Mouse (Mus musculus) midbrain, embryonic 12.5 days (tissue): ENCODE results near the gene Cyp2j5. TPM values are rescaled to one million over a fixed set of nuclear protein-coding genes. Genes with fewer than 3 reads are reported as not detected.
A peak's percentile ranks its signal among the peaks of the same experiment; 100 is the strongest.

Source experiments
- ATAC-seq: fragments of 200-750 bp; cut with Nextera tagmentation; 2 replicates; pipeline ENCODE4 v1.8.0; 2017; ENCODE audit warnings: low read depth, moderate TSS enrichment, moderate library complexity; ENCODE audit not compliant: low FRiP score
- H3K27ac ChIP-seq: fragments of 300-500 bp; sonication (generic); replicated peaks from 2 replicates; pipeline ENCODE4 v1.5.1; 2016; ENCODE audit warnings: mild to moderate bottlenecking
- H3K27me3 ChIP-seq: fragments of 300-500 bp; sonication (generic); 2 replicates; pipeline ENCODE4 v1.6.1; 2016; ENCODE audit warnings: mild to moderate bottlenecking
- H3K36me3 ChIP-seq: fragments of 300-500 bp; sonication (generic); 2 replicates; pipeline ENCODE4 v1.6.1; 2016
- H3K4me1 ChIP-seq: fragments of 300-500 bp; sonication (generic); 2 replicates; pipeline ENCODE4 v1.6.1; 2016
- H3K4me2 ChIP-seq: fragments of 300-500 bp; sonication (generic); replicated peaks from 2 replicates; pipeline ENCODE4 v1.6.1; 2016; ENCODE audit warnings: mild to moderate bottlenecking, moderate library complexity
- H3K4me3 ChIP-seq: fragments of 300-500 bp; sonication (generic); 2 replicates; pipeline ENCODE4 v1.5.1; 2016; ENCODE audit warnings: mild to moderate bottlenecking
- H3K9ac ChIP-seq: fragments of 300-500 bp; sonication (generic); replicated peaks from 2 replicates; pipeline ENCODE4 v1.6.1; 2016; ENCODE audit warnings: mild to moderate bottlenecking, moderate library complexity
- H3K9me3 ChIP-seq: fragments of 300-500 bp; sonication (generic); 2 replicates; pipeline ENCODE4 v1.6.1; 2016; ENCODE audit warnings: mild to moderate bottlenecking
- WGBS: fragments of 180-500 bp; shearing (Covaris S2); methylation state at CpG from one replicate; pipeline ENCODE4 v1.1.7; 2016; 5-methylcytosine and 5-hydroxymethylcytosine counted together
- polyA plus RNA-seq: library from polyadenylated mRNA; unstranded; fragments of >200 nt; fragmentation: Nextera tagmentation; extraction: Ambion mirVana; gene quantifications from 2 replicates; pipeline ENCODE4 v1.2.1, GENCODE M21; 2016

Cyp2j5 gene
- polyA plus RNA-seq = not detected in 2 replicates

- ATAC-seq = no peak
- no peak within 1 kb of the TSS for H3K9ac ChIP-seq
- H3K9me3 ChIP-seq = no peaks in the 10 kb centered on the region
- no peaks in the 10 kb centered on the region for H3K4me1 ChIP-seq
- no peak within 1 kb of the TSS for H3K27ac ChIP-seq
- H3K36me3 ChIP-seq = no peaks in the 10 kb centered on the region
- 92% methylated on average over 2 of the region's 2 CpGs for WGBS
- no peak within 1 kb of the TSS for H3K4me3 ChIP-seq
- no peak within 1 kb of the TSS for H3K4me2 ChIP-seq
- H3K27me3 ChIP-seq = no peaks in the 10 kb centered on the region
These were observed at the start of gene Cyp2j5 for GRCm38 (mm10) chr4:96663991-96664390. TSS of gene Cyp2j5 (minus strand) at chr4:96664154.

GRCm38 (mm10) chr4:96705281-96705951 lies 41.5 kb upstream of the Cyp2j5 start:
- Histone ChIP-seq H3K9ac (no peak overlapping the region), H3K4me3 (no peak overlapping the region), H3K27me3 (no peaks in the 10 kb centered on the region), H3K27ac (no peak overlapping the region), H3K9me3 (no peaks in the 10 kb centered on the region), H3K36me3 (no peaks in the 10 kb centered on the region), H3K4me2 (no peak overlapping the region), H3K4me1 (no peaks in the 10 kb centered on the region)
- ATAC-seq = no peak
- WGBS = 60% methylated on average over 2 of the region's 2 CpGs

- Histone ChIP-seq H3K4me2 (no peak overlapping the region), H3K9me3 (no peaks in the 10 kb centered on the region), H3K4me1 (peaks cover 14% of the 10 kb centered on the region; the same call in 1 of the 2 replicates), H3K4me3 (no peak overlapping the region), H3K36me3 (no peaks in the 10 kb centered on the region), H3K27me3 (no peaks in the 10 kb centered on the region), H3K9ac (no peak overlapping the region), H3K27ac (no peak overlapping the region)
- no peak; the same call in 1 of the 2 replicates for ATAC-seq
- 70% methylated on average over 5 of the region's 5 CpGs for WGBS
These were observed 34.2 kb upstream of the Cyp2j5 start for GRCm38 (mm10) chr4:96698218-96698561.

- peak; percentile 68 for ATAC-seq
- WGBS = 68% methylated on average over 15 of the region's 15 CpGs
- no peaks in the 10 kb centered on the region for H3K36me3 ChIP-seq
- no peaks in the 10 kb centered on the region for H3K27me3 ChIP-seq
- H3K9ac ChIP-seq = no peak overlapping the region
- no peak overlapping the region for H3K4me3 ChIP-seq
- H3K27ac ChIP-seq = peak overlapping the region; percentile 35
- no peak overlapping the region for H3K4me2 ChIP-seq
- H3K4me1 ChIP-seq = peaks cover 14% of the 10 kb centered on the region; the same call in 1 of the 2 replicates
- H3K9me3 ChIP-seq = no peaks in the 10 kb centered on the region
These were observed 33.7 kb upstream of the Cyp2j5 start for GRCm38 (mm10) chr4:96697511-96698217.

GRCm38 (mm10) chr4:96696614-96697360 lies 32.8 kb upstream of the Cyp2j5 start:
- 42% methylated on average over 13 of the region's 13 CpGs for WGBS
- H3K4me1 ChIP-seq = peaks cover 14% of the 10 kb centered on the region; the same call in 1 of the 2 replicates
- 0 out of 2 replicates have a peak overlapping the region, but pooled peaks have one; percentile 5 for H3K27ac ChIP-seq
- H3K27me3 ChIP-seq = no peaks in the 10 kb centered on the region
- no peak overlapping the region for H3K9ac ChIP-seq
- no peaks in the 10 kb centered on the region for H3K36me3 ChIP-seq
- H3K4me3 ChIP-seq = no peak overlapping the region
- H3K4me2 ChIP-seq = no peak overlapping the region
- no peaks in the 10 kb centered on the region for H3K9me3 ChIP-seq
- peak; percentile 76 for ATAC-seq

GRCm38 (mm10) chr4:96687358-96687803 lies 23.4 kb upstream of the Cyp2j5 start:
- Histone ChIP-seq H3K4me1 (no peaks in the 10 kb centered on the region), H3K4me3 (no peak overlapping the region), H3K36me3 (no peaks in the 10 kb centered on the region), H3K9me3 (no peaks in the 10 kb centered on the region), H3K9ac (no peak overlapping the region), H3K27ac (no peak overlapping the region), H3K27me3 (no peaks in the 10 kb centered on the region), H3K4me2 (no peak overlapping the region)
- peak; percentile 67 for ATAC-seq
- WGBS = 37% methylated on average over 2 of the region's 2 CpGs

GRCm38 (mm10) chr4:96683474-96683873 lies 19.5 kb upstream of the Cyp2j5 start:
- no peak overlapping the region for H3K9ac ChIP-seq
- H3K4me3 ChIP-seq = no peak overlapping the region
- no peak overlapping the region for H3K27ac ChIP-seq
- no peak overlapping the region for H3K4me2 ChIP-seq
- WGBS = 48% methylated on average over 2 of the region's 2 CpGs
- ATAC-seq = no peak
- H3K4me1 ChIP-seq = no peaks in the 10 kb centered on the region
- no peaks in the 10 kb centered on the region for H3K9me3 ChIP-seq
- H3K36me3 ChIP-seq = no peaks in the 10 kb centered on the region
- H3K27me3 ChIP-seq = no peaks in the 10 kb centered on the region

GRCm38 (mm10) chr4:96680966-96681365 lies 17.0 kb upstream of the Cyp2j5 start:
- Histone ChIP-seq H3K27me3 (no peaks in the 10 kb centered on the region), H3K4me1 (no peaks in the 10 kb centered on the region), H3K27ac (no peak overlapping the region), H3K4me3 (no peak overlapping the region), H3K4me2 (no peak overlapping the region), H3K36me3 (no peaks in the 10 kb centered on the region), H3K9ac (no peak overlapping the region), H3K9me3 (no peaks in the 10 kb centered on the region)
- ATAC-seq = no peak

- H3K9ac ChIP-seq = no peak overlapping the region
- H3K4me1 ChIP-seq = no peaks in the 10 kb centered on the region
- H3K27me3 ChIP-seq = no peaks in the 10 kb centered on the region
- H3K9me3 ChIP-seq = no peaks in the 10 kb centered on the region
- no peak overlapping the region for H3K27ac ChIP-seq
- no peaks in the 10 kb centered on the region for H3K36me3 ChIP-seq
- ATAC-seq = no peak
- H3K4me3 ChIP-seq = no peak overlapping the region
- H3K4me2 ChIP-seq = no peak overlapping the region
- 37% methylated on average over 1 of the region's 1 CpGs for WGBS
These were observed 16.3 kb upstream of the Cyp2j5 start for GRCm38 (mm10) chr4:96680233-96680632.

GRCm38 (mm10) chr4:96664668-96665454 lies 907 bp upstream of the Cyp2j5 start:
- H3K9ac ChIP-seq = no peak overlapping the region
- no peaks in the 10 kb centered on the region for H3K4me1 ChIP-seq
- no peaks in the 10 kb centered on the region for H3K27me3 ChIP-seq
- no peak overlapping the region for H3K4me3 ChIP-seq
- no peak overlapping the region for H3K4me2 ChIP-seq
- H3K36me3 ChIP-seq = no peaks in the 10 kb centered on the region
- H3K27ac ChIP-seq = no peak overlapping the region
- no peaks in the 10 kb centered on the region for H3K9me3 ChIP-seq
- no peak for ATAC-seq
- WGBS = 93% methylated on average over 1 of the region's 1 CpGs

- ATAC-seq = no peak
- H3K36me3 ChIP-seq = no peaks in the 10 kb centered on the region
- H3K9ac ChIP-seq = no peak overlapping the region
- no peak overlapping the region for H3K4me2 ChIP-seq
- no peaks in the 10 kb centered on the region for H3K27me3 ChIP-seq
- 78% methylated on average over 1 of the region's 1 CpGs for WGBS
- H3K27ac ChIP-seq = no peak overlapping the region
- no peaks in the 10 kb centered on the region for H3K4me1 ChIP-seq
- H3K4me3 ChIP-seq = no peak overlapping the region
- no peaks in the 10 kb centered on the region for H3K9me3 ChIP-seq
These were observed 28.5 kb downstream of the Cyp2j5 start for GRCm38 (mm10) chr4:96635455-96635854.
